Mouse (Mus musculus) MN1 (cell line): ENCODE results near the gene Gins3.
"Not testable (repeated sequence)": the region's sequence is repeated elsewhere in the genome, so short reads cannot be mapped to it uniquely, and the experiment has no call there.

ENCODE experiments used
- DNase-seq: peaks from one replicate; pipeline ENCODE4 v3.0.0-alpha.2; 2016; ENCODE audit warnings: low spot score

Gins3 gene

GRCm38 (mm10) chr8:95653351-95653750 is 20.1 kb downstream of the Gins3 start:
- no peak for DNase-seq

DNA sequence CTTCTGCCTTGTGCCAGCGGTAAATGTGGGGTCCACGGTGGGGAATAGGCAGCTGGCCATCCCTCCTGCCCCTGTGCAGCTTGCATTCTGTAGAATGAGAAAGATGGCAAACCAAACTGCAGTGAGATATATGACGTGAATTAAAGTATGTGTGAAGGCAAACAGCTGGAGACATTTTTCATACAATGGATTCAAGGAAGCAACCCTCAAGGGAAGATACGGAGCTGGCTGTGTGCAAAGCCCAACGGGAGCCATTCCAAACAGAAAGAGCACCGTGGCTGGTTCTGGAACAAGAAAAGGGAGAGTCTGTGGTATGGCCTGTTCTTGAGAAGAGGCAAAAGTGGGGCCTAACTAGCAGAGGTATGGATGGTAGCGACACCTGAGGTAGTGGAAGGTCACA is 22.6 kb downstream of the Gins3 start:
- DNase-seq: no peak

GRCm38 (mm10) chr8:95656316-95657002 is 23.2 kb downstream of the Gins3 start:
- DNase-seq: no peak

DNA sequence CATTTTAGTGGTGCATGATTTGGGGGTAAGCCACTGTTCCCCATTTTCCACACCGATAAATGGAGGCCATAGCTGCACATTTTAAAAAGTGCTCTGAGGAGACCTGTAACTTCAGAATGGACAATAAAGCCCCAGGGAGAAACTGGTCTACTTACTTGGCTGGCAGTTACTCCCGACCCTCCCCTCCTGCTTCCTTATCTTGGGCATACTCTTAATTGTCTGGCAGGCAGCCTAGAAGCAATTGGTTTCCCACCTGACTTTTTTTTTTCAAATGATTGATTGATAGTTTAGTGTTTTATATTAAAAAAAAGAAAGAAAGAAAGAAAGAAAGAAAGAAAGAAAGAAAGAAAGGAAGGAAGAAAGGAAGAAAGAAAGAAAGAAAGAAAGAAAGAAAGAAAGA is 24.3 kb downstream of the Gins3 start:
- no peak for DNase-seq

DNA sequence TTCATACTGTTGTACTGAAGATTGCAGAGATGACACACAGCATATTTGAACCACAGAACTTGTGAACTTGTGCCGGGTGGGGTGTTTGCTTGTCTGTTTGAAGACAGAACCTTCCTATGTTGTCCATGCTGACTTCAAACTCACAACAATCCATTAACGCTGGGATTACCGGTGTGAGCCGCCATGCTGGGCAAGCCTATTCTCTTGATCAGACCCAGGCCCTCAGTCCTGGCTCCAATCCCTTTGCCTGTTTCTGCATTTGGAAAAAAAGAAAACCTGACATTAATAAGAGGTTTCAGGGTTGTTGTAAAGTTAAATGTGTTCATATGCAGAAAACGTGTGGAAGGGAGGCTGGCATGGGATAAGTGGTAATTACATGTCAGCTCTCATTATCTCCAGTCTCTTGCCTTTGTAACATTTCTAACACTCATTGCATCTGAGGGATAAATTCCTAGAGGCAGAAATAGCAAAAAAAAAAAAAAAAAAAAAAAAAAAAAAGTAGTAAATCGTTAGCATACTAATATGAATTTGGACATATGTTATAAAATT is 27.2 kb downstream of the Gins3 start:
- DNase-seq: no peak

GRCm38 (mm10) chr8:95661085-95661484 is 27.8 kb downstream of the Gins3 start:
- no peak for DNase-seq

DNA sequence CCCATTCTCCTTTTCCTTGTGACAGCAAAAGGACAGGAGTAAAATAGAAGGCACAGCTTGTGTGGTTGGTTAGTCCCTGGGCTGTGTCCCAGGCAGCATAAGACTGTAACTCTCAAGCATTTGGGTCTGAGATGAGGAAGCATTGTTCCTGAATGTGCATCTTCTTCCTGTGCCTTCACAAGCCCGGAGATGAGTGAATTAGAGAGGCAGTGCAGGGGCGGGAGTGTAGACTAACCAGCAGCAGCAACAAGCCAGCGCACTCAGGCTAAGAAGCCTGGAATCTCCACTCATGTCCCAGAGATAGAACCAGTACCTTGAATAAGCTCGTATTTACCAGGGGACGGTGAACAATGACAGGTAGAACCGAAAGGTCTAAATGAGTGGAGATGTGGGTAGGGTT is 28.3 kb downstream of the Gins3 start:
- no peak for DNase-seq

DNA sequence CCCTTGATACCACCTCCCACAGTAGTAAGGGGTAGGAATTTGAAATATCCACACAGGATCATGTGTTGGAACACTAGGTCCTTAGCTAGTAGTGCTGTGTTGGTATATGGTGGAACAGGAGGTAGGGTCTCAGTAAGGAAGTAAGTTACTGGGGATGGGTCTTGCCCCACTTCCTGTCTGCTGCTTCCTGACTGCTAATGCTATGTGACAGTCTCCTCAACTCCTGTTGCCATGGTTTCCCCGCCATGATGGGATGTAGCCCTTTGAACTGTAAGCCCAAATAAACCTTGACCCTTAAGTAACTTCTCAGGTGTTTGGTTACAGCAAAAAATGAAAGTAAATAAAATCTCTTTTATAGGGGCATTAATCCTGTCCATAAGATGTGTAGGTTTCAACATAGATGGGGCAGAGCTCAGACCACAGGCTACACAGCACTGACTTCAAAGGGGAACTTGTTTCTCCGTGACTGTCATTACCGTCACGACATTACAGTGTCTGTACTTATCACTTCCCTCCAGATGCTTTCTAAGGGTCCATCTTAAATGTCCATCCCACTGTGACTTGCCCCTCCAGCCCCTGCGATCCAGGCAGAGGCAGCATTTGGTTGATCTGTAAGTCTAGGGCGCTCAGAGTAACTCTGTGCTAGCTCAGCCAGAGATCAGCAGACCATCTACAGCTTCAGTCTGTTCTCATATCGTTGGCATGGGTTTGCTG is 29.8 kb downstream of the Gins3 start:
- no peak for DNase-seq

DNA sequence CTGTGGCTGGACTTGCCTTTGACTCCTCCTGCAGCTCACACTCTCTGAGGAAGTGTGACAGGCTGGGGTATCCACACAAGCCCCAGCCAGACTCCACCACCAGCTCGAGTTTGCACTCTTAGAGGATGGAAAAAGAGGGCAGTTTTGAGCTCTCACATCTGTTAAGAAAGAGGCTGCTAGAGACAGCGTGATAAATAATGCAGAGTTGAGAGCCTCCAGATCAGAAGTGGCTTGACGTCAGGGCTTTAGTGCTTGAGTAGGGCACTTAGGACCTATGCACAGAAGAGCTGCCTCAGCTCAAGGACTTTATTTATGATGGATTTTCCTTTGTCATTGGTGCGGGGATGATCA is 30.3 kb downstream of the Gins3 start:
- no peak for DNase-seq

- DNase-seq: not testable (repeated sequence)
Measured at GRCm38 (mm10) chr8:95665813-95666452, 32.7 kb downstream of the Gins3 start.

DNA sequence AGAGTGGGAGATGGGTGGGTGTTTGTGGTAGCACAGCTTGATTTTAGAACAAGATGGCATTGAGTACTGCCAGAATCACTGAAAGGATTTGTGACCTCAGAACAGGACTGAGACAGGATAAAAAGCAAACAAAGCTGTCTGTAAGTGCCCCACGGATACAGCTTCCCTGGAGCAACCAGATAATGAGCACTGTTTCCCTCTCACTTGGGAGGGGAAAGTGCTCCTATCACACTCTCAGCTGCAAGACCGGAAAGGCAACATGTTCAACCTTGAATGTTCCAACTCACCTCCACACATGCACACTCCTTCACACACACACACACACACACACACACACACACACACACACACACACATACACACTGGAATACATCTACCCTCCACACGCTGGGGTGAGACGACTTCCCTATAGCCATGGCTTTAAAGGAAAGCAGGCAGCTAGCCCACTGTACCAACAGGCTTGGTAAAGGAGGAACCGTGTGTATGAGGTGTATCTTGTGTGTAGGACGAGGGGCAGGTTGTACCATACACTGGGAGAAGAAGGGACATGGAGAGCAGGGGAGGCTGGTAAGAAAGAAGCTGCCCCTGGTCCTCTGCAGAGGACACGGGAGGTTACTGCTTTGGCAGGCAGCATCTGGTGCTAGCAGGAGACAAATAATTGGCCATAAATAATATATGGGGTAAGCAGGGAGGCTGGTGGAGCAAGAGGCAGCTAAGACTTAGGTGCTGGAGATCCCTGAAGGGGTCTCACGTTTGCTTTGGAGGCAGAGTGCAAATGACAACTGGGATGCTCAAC is 35.1 kb downstream of the Gins3 start:
- DNase-seq: no peak

GRCm38 (mm10) chr8:95669967-95670366 is 36.7 kb downstream of the Gins3 start:
- DNase-seq: no peak

DNA sequence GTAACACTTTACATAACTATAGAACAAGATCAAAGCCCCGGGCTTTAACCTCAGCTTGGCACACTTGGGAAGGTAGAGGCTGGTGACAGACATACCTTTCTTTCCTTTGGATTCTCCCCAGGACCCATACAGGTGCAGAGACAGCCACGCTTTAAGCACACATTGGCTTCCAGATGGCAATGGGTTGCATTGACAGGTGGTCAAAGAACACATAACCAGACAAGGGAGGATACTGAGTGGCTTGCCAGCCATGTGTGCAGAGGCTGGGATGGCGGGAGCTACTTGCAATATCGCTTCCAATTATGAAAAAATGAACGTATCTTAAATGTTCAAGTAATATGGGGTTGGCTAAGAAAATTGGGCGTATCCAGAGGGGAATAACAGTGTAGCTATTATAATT is 38.6 kb downstream of the Gins3 start:
- DNase-seq: no peak

DNA sequence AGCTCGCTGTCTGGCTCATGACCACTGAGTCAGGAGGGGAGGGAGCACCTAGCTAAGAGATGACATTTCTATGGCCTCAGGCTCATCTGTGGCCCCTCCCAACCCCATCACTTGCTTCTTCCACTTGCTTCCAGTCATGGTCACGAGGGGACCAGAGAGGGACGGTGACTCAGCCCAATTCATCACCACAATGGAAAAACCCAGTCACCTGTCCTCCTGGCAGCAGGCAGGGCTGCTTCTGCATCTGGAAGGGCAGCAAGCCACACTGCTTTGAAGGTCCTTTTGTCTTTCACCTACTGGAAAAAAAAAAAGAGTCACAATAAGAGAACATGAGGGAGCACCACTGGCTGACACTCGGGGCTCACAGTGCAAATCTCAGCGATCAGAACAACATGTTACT is 39.6 kb downstream of the Gins3 start:
- no peak for DNase-seq

GRCm38 (mm10) chr8:95676631-95677030 is 43.4 kb downstream of the Gins3 start, which contains the start of gene Ndrg4:
Ndrg4 (plus strand) TSS chr8:95676980.
- no peak for DNase-seq

DNA sequence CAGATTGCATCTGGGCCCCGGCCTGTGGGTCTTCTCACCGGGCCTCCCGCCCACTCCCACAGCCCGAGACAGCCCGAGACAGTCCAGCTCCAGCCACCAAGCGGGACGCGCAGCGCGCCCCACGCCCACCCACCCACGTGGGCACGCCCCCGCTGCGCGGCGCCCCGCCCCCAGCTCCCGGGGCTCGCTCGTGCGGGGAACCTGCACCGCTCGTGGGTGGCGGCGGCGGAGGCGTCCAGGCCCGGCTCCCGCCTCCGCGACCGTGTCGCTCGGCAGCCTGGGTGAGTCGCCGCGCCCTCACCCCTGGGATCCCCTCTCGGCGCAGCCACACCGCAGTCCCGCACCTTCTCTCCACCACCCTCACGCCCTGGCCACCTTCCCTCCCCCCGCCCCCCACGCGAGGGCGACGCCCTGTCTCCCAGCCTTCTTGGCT is 44.4 kb downstream of the Gins3 start:
- no peak for DNase-seq

- DNase-seq: no peak
Measured at GRCm38 (mm10) chr8:95678024-95678611, 44.9 kb downstream of the Gins3 start.

DNA sequence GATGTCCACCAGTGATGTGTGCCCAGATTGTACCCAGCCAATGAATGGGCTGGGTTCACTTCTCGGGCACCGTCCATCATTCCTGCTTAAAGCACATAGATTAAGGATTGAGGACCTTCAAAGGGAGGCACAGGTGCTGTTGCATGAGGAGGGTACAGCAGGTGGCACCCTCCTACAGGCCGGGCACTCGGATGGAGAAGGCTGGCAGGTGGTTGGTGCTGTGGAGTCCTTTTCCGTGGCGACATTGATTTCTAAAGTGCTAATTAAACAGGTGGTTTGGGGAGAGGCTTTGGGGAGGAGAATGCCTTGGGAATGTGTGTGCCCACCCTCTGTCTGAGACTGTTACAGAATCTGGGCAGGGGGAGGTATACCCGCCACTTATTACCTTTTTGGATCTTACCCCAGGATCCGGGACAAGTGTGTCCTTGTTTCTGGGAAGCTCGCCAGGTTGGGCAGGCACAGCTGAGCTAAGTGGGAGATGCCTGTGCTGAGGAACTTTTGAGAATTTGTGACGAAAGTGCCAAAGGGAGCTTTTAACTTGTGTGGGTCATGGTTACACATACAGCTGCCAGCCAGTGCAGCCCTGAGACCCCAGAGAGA is 54.9 kb downstream of the Gins3 start:
- DNase-seq: no peak

DNA sequence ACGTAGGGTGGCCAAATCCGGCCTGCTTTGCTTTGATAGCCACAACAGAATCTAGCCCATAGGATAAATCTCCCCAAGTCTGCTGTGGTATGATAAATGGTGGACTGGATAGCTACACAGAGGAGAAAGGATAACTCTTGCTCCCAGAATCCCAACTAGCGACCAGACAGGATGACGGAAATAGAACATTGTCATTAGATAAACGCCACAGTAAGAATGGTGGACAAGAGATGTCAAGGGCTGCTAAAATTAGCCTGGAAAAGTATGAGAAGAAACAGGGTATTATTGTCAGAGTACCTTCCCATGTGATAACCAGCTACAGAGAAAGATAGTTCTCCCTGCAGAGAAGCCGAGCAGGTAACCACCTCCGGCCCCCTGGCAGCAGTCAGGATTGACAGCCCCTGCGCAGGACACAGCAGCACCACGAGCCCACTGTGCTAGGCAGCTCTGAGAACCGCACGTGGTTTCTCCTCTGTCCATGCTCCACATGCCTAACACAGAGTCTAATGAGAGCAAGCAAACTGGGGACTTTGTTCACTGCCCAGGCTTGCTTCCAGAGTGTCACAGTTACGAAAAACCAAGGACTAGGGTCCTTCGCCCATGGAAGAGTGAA is 57.8 kb downstream of the Gins3 start:
- no peak for DNase-seq

GRCm38 (mm10) chr8:95694631-95695030 is 61.4 kb downstream of the Gins3 start:
- DNase-seq: no peak
